ENCODE assay signal across 15 mouse cellular contexts in genomic region chr1:132295506-132295905, GRCm38 (mm10). TPM values are rescaled to one million over a fixed set of nuclear protein-coding genes. Genes with fewer than 3 reads are reported as not detected.
DNase-seq lines count a peak whose midpoint lies in the region; ATAC-seq and TF ChIP-seq lines count a peak whose summit lies in the region.
"Had no signal": no experiment of that assay in that cellular context is flagged by ENCODE, and none has a peak within 500 bp of the region (broad histone marks: within the 10 kb centered on the region; RNA-seq: fewer than 3 reads in every experiment).

No protein-coding gene starts in this region.

- no peak for ATAC-seq in hindbrain, embryonic 11.5 days (ENCODE audit: low FRiP score)
- ATAC-seq in midbrain, postnatal 0 days (ENCODE audit: low FRiP score), result no peak
- 0 out of 2 replicates have a peak, but pooled peaks have one; percentile 13 for ATAC-seq in erythroblast, adult 5-6 weeks (replicated peaks; ENCODE audit: low FRiP score, poor library complexity, severe bottlenecking)
- ATAC-seq in midbrain, embryonic 16.5 days, result peak; percentile 31; the same call in 1 of the 2 replicates
- ATAC-seq: activated CD4-positive, CD25-positive, alpha-beta regulatory T cell, adult 4 months had no signal

- H3K9ac ChIP-seq in hindbrain, embryonic 11.5 days (ENCODE audit: low read depth, low read length), result no peak overlapping the region
- no peak overlapping the region for H3K9ac ChIP-seq in midbrain, postnatal 0 days (replicated peaks; ENCODE audit: low read length, poor library complexity, severe bottlenecking)
- H3K9ac ChIP-seq in midbrain, embryonic 16.5 days (ENCODE audit: low read depth, low read length), result no peak overlapping the region
- H3K9ac ChIP-seq: hindbrain, embryonic 13.5 days; limb, embryonic 12.5 days; liver, embryonic 13.5 days had no signal

- TF ChIP-seq CTCF in midbrain, postnatal 0 days (IDR thresholded peaks at IDR 0.05), result no peak

- H3K27ac ChIP-seq in hindbrain, embryonic 10.5 days, result 0 out of 2 replicates have a peak overlapping the region, but pooled peaks have one; percentile 24
- H3K27ac ChIP-seq in hindbrain, embryonic 11.5 days (ENCODE audit: low read depth, low read length), result no peak overlapping the region
- H3K27ac ChIP-seq in midbrain, embryonic 10.5 days (replicated peaks), result 0 out of 2 replicates have a peak overlapping the region, but pooled peaks have one; percentile 50
- no peak overlapping the region for H3K27ac ChIP-seq in midbrain, postnatal 0 days (ENCODE audit: low read depth, low read length)
- H3K27ac ChIP-seq in midbrain, embryonic 16.5 days (ENCODE audit: low read length), result peak overlapping the region; percentile 58
- H3K27ac ChIP-seq: hindbrain, embryonic 13.5 days; kidney, postnatal 0 days; limb, embryonic 12.5 days; liver, embryonic 13.5 days had no signal

- DNase-seq in hindbrain, embryonic 10.5 days (ENCODE audit: low spot score), result no peak
- no peak for DNase-seq in hindbrain, embryonic 11.5 days (ENCODE audit: low spot score)
- DNase-seq in midbrain, embryonic 10.5 days (ENCODE audit: low spot score), result no peak
- no peak for DNase-seq in midbrain, postnatal 0 days (ENCODE audit: low spot score)
- no peak for DNase-seq in spleen, postnatal 14 days (ENCODE audit: low spot score in 2 of 2)
- DNase-seq: liver, embryonic 13.5 days; thymus, adult 18-20 months had no signal

- H3K9me3 ChIP-seq in hindbrain, embryonic 10.5 days, result no peaks in the 10 kb centered on the region
- no peaks in the 10 kb centered on the region for H3K9me3 ChIP-seq in hindbrain, embryonic 11.5 days (ENCODE audit: control insufficient read depth, low read length)
- H3K9me3 ChIP-seq in midbrain, embryonic 10.5 days (replicated peaks), result no peaks in the 10 kb centered on the region
- H3K9me3 ChIP-seq in midbrain, postnatal 0 days (ENCODE audit: low read length), result no peaks in the 10 kb centered on the region
- no peaks in the 10 kb centered on the region for H3K9me3 ChIP-seq in midbrain, embryonic 16.5 days (replicated peaks; ENCODE audit: control insufficient read depth, low read length, poor library complexity, severe bottlenecking)
- H3K9me3 ChIP-seq: hindbrain, embryonic 13.5 days; limb, embryonic 12.5 days; liver, embryonic 13.5 days; megakaryocyte, embryonic 14.5 days had no signal

- H3K4me2 ChIP-seq in hindbrain, embryonic 11.5 days (replicated peaks; ENCODE audit: low read depth, low read length), result no peak overlapping the region
- no peak overlapping the region for H3K4me2 ChIP-seq in midbrain, postnatal 0 days (ENCODE audit: low read depth, low read length, poor library complexity, severe bottlenecking)
- no peak overlapping the region for H3K4me2 ChIP-seq in midbrain, embryonic 16.5 days (ENCODE audit: low read length)
- H3K4me2 ChIP-seq: hindbrain, embryonic 13.5 days; limb, embryonic 12.5 days; liver, embryonic 13.5 days had no signal

- peaks cover 61% of the 10 kb centered on the region for H3K27me3 ChIP-seq in hindbrain, embryonic 10.5 days (ENCODE audit: insufficient read depth, poor library complexity, severe bottlenecking)
- H3K27me3 ChIP-seq in hindbrain, embryonic 11.5 days (ENCODE audit: control insufficient read depth, insufficient read depth, low read length), result peaks cover 2% of the 10 kb centered on the region; the same call in 1 of the 2 replicates
- peaks cover 55% of the 10 kb centered on the region for H3K27me3 ChIP-seq in midbrain, embryonic 10.5 days (ENCODE audit: low read depth, poor library complexity, severe bottlenecking)
- H3K27me3 ChIP-seq in midbrain, postnatal 0 days (ENCODE audit: insufficient read depth, low read length), result no peaks in the 10 kb centered on the region
- H3K27me3 ChIP-seq in midbrain, embryonic 16.5 days (ENCODE audit: control insufficient read depth, insufficient read depth, low read depth, low read length), result no peaks in the 10 kb centered on the region

- 70% methylated on average over 7 of the region's 7 CpGs for WGBS in hindbrain, embryonic 10.5 days
- 79% methylated on average over 7 of the region's 7 CpGs for WGBS in hindbrain, embryonic 11.5 days
- 72% methylated on average over 7 of the region's 7 CpGs for WGBS in midbrain, embryonic 10.5 days
- WGBS in midbrain, postnatal 0 days, result 50% methylated on average over 7 of the region's 7 CpGs
- 52% methylated on average over 7 of the region's 7 CpGs for WGBS in midbrain, embryonic 16.5 days

- H3K36me3 ChIP-seq in hindbrain, embryonic 10.5 days, result no peaks in the 10 kb centered on the region
- H3K36me3 ChIP-seq in hindbrain, embryonic 11.5 days (ENCODE audit: control insufficient read depth, insufficient read depth, low read length), result no peaks in the 10 kb centered on the region
- no peaks in the 10 kb centered on the region for H3K36me3 ChIP-seq in midbrain, embryonic 10.5 days
- H3K36me3 ChIP-seq in midbrain, postnatal 0 days (ENCODE audit: insufficient read depth, low read length), result no peaks in the 10 kb centered on the region
- H3K36me3 ChIP-seq in midbrain, embryonic 16.5 days (ENCODE audit: control insufficient read depth, insufficient read depth, low read length), result no peaks in the 10 kb centered on the region
- H3K36me3 ChIP-seq: hindbrain, embryonic 13.5 days; limb, embryonic 12.5 days; liver, embryonic 13.5 days had no signal

- no peak overlapping the region for H3K4me3 ChIP-seq in hindbrain, embryonic 10.5 days
- H3K4me3 ChIP-seq in hindbrain, embryonic 11.5 days (ENCODE audit: low read depth, low read length), result no peak overlapping the region
- H3K4me3 ChIP-seq in midbrain, embryonic 10.5 days, result no peak overlapping the region
- H3K4me3 ChIP-seq in midbrain, postnatal 0 days (ENCODE audit: low read depth, low read length), result no peak overlapping the region
- no peak overlapping the region for H3K4me3 ChIP-seq in midbrain, embryonic 16.5 days (ENCODE audit: low read depth, low read length)
- H3K4me3 ChIP-seq: hindbrain, embryonic 13.5 days; limb, embryonic 12.5 days; liver, embryonic 13.5 days; megakaryocyte, embryonic 14.5 days had no signal

- H3K4me1 ChIP-seq in hindbrain, embryonic 10.5 days (replicated peaks), result peaks cover 75% of the 10 kb centered on the region
- H3K4me1 ChIP-seq in hindbrain, embryonic 11.5 days (replicated peaks; ENCODE audit: control insufficient read depth, insufficient read depth, low read length), result peaks cover 11% of the 10 kb centered on the region
- H3K4me1 ChIP-seq in midbrain, embryonic 10.5 days, result peaks cover 74% of the 10 kb centered on the region
- peaks cover 15% of the 10 kb centered on the region for H3K4me1 ChIP-seq in midbrain, postnatal 0 days (ENCODE audit: insufficient read depth, low read length)
- peaks cover 53% of the 10 kb centered on the region for H3K4me1 ChIP-seq in midbrain, embryonic 16.5 days (ENCODE audit: control insufficient read depth, insufficient read depth, low read length)

RNA-seq across cellular contexts. Expression of gene Klhdc8a, which starts 2.9 kb away (rescaled TPM):
- 1.0 and 3.5 TPM in 2 replicates for polyA plus RNA-seq in hindbrain, embryonic 10.5 days (2016; fragmentation: Nextera tagmentation; extraction: Ambion mirVana)
- 2.9 and 3.0 TPM in 2 replicates for polyA plus RNA-seq in hindbrain, embryonic 11.5 days (2014; fragmentation: Nextera tagmentation; extraction: Ambion mirVana)
- polyA plus RNA-seq in midbrain, embryonic 10.5 days (2016; fragmentation: Nextera tagmentation; extraction: Ambion mirVana), result 1.4 and 2.8 TPM in 2 replicates
- 29.5 and 31.1 TPM in 2 replicates for total RNA-seq in midbrain, postnatal 0 days (2014; rRNA removed)
- 12.4 and 14.8 TPM in 2 replicates for polyA plus RNA-seq in midbrain, postnatal 0 days (2015; fragmentation: Nextera tagmentation; extraction: Ambion mirVana)
- not detected in 2 replicates for total RNA-seq in erythroblast, adult 5-6 weeks (2015; ENCODE audit: low replicate concordance)
- total RNA-seq in erythroblast, adult 5-6 weeks (2017; ENCODE audit: low replicate concordance), result not detected in 2 replicates
- polyA plus RNA-seq in midbrain, embryonic 16.5 days (2015; fragmentation: Nextera tagmentation; extraction: Ambion mirVana), result 8.3 and 10.8 TPM in 2 replicates
- polyA plus RNA-seq: activated CD4-positive, CD25-positive, alpha-beta regulatory T cell, adult 4 months; stomach, embryonic 14.5 days had no signal

RNA-seq across cellular contexts. Expression of gene Nuak2, which starts 20.4 kb away (rescaled TPM):
- 42.3 and 44.4 TPM in 2 replicates for polyA plus RNA-seq in hindbrain, embryonic 10.5 days (2016; fragmentation: Nextera tagmentation; extraction: Ambion mirVana)
- polyA plus RNA-seq in hindbrain, embryonic 11.5 days (2014; fragmentation: Nextera tagmentation; extraction: Ambion mirVana), result 33.1 and 39.3 TPM in 2 replicates
- polyA plus RNA-seq in midbrain, embryonic 10.5 days (2016; fragmentation: Nextera tagmentation; extraction: Ambion mirVana), result 87.1 and 101 TPM in 2 replicates
- 7.0 and 7.1 TPM in 2 replicates for total RNA-seq in midbrain, postnatal 0 days (2014; rRNA removed)
- polyA plus RNA-seq in midbrain, postnatal 0 days (2015; fragmentation: Nextera tagmentation; extraction: Ambion mirVana), result 9.9 TPM in 2 replicates
- 4.4 and 7.7 TPM in 2 replicates for total RNA-seq in erythroblast, adult 5-6 weeks (2015; ENCODE audit: low replicate concordance)
- 1.8 and 3.7 TPM in 2 replicates for total RNA-seq in erythroblast, adult 5-6 weeks (2017; ENCODE audit: low replicate concordance)
- 19.8 and 22.0 TPM in 2 replicates for polyA plus RNA-seq in midbrain, embryonic 16.5 days (2015; fragmentation: Nextera tagmentation; extraction: Ambion mirVana)

Comparison
In these comparisons a context has a peak if more than half of its experiments do, and no peak if none do; other contexts are left out.
1. H3K27ac ChIP-seq: peak in hindbrain, embryonic 10.5 days (single experiment), midbrain, embryonic 10.5 days (single experiment) and midbrain, embryonic 16.5 days (single experiment); none in hindbrain, embryonic 11.5 days (single experiment) and midbrain, postnatal 0 days (single experiment).
2. ATAC-seq: peak in erythroblast, adult 5-6 weeks (single experiment) and midbrain, embryonic 16.5 days (single experiment); none in hindbrain, embryonic 11.5 days (single experiment) and midbrain, postnatal 0 days (single experiment).